Mouse (Mus musculus): Measurements from ENCODE around the gene Crybb1. TPM values are rescaled to one million over a fixed set of nuclear protein-coding genes. Genes with fewer than 3 reads are reported as not detected.

Crybb1 gene
- total RNA-seq, 2 experiments from 2014 or later, result 2.5 to 2.9 TPM

- DNase-seq (ENCODE audit: low spot score), result no peak
- intact Hi-C loops (cut with DNase I), result no loop called here
These were observed 41.6 kb downstream of the Crybb1 start for GRCm38 (mm10) chr5:112297257-112297656.

- peak; percentile 53 for DNase-seq (ENCODE audit: low spot score)
- intact Hi-C loops (cut with DNase I), result no loop called here
These were observed 42.8 kb downstream of the Crybb1 start for GRCm38 (mm10) chr5:112298226-112298988.

GRCm38 (mm10) chr5:112299399-112299798 lies 43.8 kb downstream of the Crybb1 start:
- no peak for DNase-seq (ENCODE audit: low spot score)
- intact Hi-C loops (cut with DNase I), result no loop called here

GRCm38 (mm10) chr5:112300112-112300511 lies 44.5 kb downstream of the Crybb1 start:
- no peak for DNase-seq (ENCODE audit: low spot score)
- intact Hi-C loops (cut with DNase I), result loop anchor here (2.0 kb wide), 1 partner anchor 17 kb away; no protein-coding TSS in a partner anchor

GRCm38 (mm10) chr5:112300721-112301308 lies 45.2 kb downstream of the Crybb1 start:
- intact Hi-C loops (cut with DNase I), result loop anchor here (2.0 kb wide), 1 partner anchor 16 kb away; no protein-coding TSS in a partner anchor

GRCm38 (mm10) chr5:112301694-112302093 lies 46.1 kb downstream of the Crybb1 start:
- no peak for DNase-seq (ENCODE audit: low spot score)
- intact Hi-C loops (cut with DNase I), result loop anchor here (2.0 kb wide), 1 partner anchor 15 kb away; no protein-coding TSS in a partner anchor

More at GRCm38 (mm10) chr5:112300721-112301308, 45.2 kb downstream of the Crybb1 start:
- no peak for DNase-seq (ENCODE audit: low spot score)

GRCm38 (mm10) chr5:112302310-112302709 lies 46.7 kb downstream of the Crybb1 start:
- intact Hi-C loops (cut with DNase I), result no loop called here
- no peak for DNase-seq (ENCODE audit: low spot score)

- DNase-seq (ENCODE audit: low spot score), result no peak
- intact Hi-C loops (cut with DNase I), result no loop called here
These were observed 50.2 kb downstream of the Crybb1 start for GRCm38 (mm10) chr5:112305842-112306241.

GRCm38 (mm10) chr5:112313222-112313885 lies 57.7 kb downstream of the Crybb1 start:
- intact Hi-C loops (cut with DNase I), result no loop called here
- DNase-seq (ENCODE audit: low spot score), result no peak

- intact Hi-C loops (cut with DNase I), result loop anchor here (2.0 kb wide), 1 partner anchor 16 kb away; no protein-coding TSS in a partner anchor
- no peak for DNase-seq (ENCODE audit: low spot score)
These were observed 60.9 kb downstream of the Crybb1 start for GRCm38 (mm10) chr5:112316468-112316867.

- intact Hi-C loops (cut with DNase I), result loop anchor here (2.0 kb wide), 1 partner anchor 17 kb away; no protein-coding TSS in a partner anchor
- peak; percentile 46 for DNase-seq (ENCODE audit: low spot score)
These were observed 61.7 kb downstream of the Crybb1 start for GRCm38 (mm10) chr5:112317328-112317727.

Other genes with a start within 250 kb of the Crybb1 start
- 10 to 100 TPM in 1 of 2 experiments, 1 to 10 TPM in 1; 8.9 to 10.3 TPM for gene Cryba4, start 3.3 kb upstream of the Crybb1 start, total RNA-seq (2021)
- 10 to 100 TPM; 38.7 to 42.3 TPM for gene Tpst2, start 20.9 kb downstream of the Crybb1 start, total RNA-seq (2021)
- gene Tfip11, start 70.5 kb downstream of the Crybb1 start, total RNA-seq (2021), result 10 to 100 TPM; 16.3 to 17.9 TPM
- 1 to 10 TPM; 7.5 to 8.1 TPM for gene Srrd, start 87.2 kb downstream of the Crybb1 start, total RNA-seq (2021)
- gene Hps4, start 87.3 kb downstream of the Crybb1 start, total RNA-seq (2021), result 10 to 100 TPM; 10.2 to 12.1 TPM
- gene Gm6583, start 100.2 kb downstream of the Crybb1 start, total RNA-seq (2021), result not detected
- under 1 TPM; 0.65 to 0.70 TPM for gene Asphd2, start 139.1 kb downstream of the Crybb1 start, total RNA-seq (2021)
- not detected for gene Gm6588, start 193.6 kb downstream of the Crybb1 start, total RNA-seq (2021)